Mouse (Mus musculus) bone marrow, adult 2 months (tissue): ENCODE results near the gene Cib4.

Source experiments
- CTCF ChIP-seq: fragments of 200-500 bp; IDR thresholded peaks from 2 replicates; pipeline ENCODE4 v1.5.1; 2011; ENCODE audit warnings: low read length, control low read depth; ENCODE audit not compliant: control insufficient read depth, insufficient read depth
- POLR2A ChIP-seq: fragments of 200-500 bp; IDR thresholded peaks from 2 replicates; pipeline ENCODE4 v1.6.1; 2011; ENCODE audit warnings: low read depth, mild to moderate bottlenecking, control low read depth, low read length, borderline replicate concordance; ENCODE audit not compliant: control insufficient read depth

DNA sequence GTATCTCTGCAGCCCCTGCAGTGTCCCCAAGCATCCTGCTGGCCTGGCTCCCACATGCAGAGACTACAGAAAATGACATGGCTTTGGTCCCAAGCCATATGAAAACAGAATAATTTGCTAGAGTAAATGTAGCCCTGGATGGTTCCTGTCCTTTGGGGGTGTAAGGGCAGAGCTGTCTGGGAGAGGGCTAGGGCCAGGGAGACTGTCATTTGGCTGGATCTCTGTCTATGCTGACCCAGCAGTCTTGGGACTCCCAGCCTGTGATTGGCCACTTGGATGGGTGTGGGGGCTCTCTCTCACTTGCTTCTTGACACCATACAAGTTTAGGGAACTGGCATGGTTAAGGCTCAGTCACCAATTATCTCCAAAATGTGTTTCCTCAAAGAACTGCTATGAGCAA, 55.4 kb downstream of the Cib4 start:
- no peak for TF ChIP-seq CTCF
- TF ChIP-seq POLR2A = no peak
